Mouse (Mus musculus) adipocyte (in vitro differentiated cells): ENCODE measurements around the gene Zfp207.
"Not testable (repeated sequence)": the region's sequence is repeated elsewhere in the genome, so short reads cannot be mapped to it uniquely, and the experiment has no call there.

Experiments used
- DNase-seq: peaks from one replicate; pipeline ENCODE4 v3.0.0-alpha.2; 2016; ENCODE audit warnings: low spot score

Gene Zfp207

GRCm38 (mm10) chr11:80410377-80410776, 27.3 kb downstream of the Zfp207 start:
- no peak for DNase-seq

- DNase-seq: no peak
Observed at GRCm38 (mm10) chr11:80417085-80417484, 34.0 kb downstream of the Zfp207 start.

- DNase-seq: no peak
Observed at GRCm38 (mm10) chr11:80419743-80420142, 36.7 kb downstream of the Zfp207 start.

- no peak for DNase-seq
Observed at GRCm38 (mm10) chr11:80420202-80420984, 37.3 kb downstream of the Zfp207 start.

GRCm38 (mm10) chr11:80421421-80422047, 38.5 kb downstream of the Zfp207 start:
- no peak for DNase-seq

GRCm38 (mm10) chr11:80424691-80425090, 41.6 kb downstream of the Zfp207 start:
- DNase-seq: no peak

GRCm38 (mm10) chr11:80425247-80425778, 42.2 kb downstream of the Zfp207 start:
- no peak for DNase-seq

- not testable (repeated sequence) for DNase-seq
Observed at GRCm38 (mm10) chr11:80426029-80426813, 43.1 kb downstream of the Zfp207 start.

- peak; percentile 96 for DNase-seq
Observed at GRCm38 (mm10) chr11:80428381-80429008, 45.4 kb downstream of the Zfp207 start, which contains the start of gene Psmd11. Gene Psmd11 (plus strand): TSS chr11:80428615.

GRCm38 (mm10) chr11:80429009-80429475, 46.0 kb downstream of the Zfp207 start:
- peak; percentile 44 for DNase-seq

GRCm38 (mm10) chr11:80429500-80430166, 46.6 kb downstream of the Zfp207 start:
- peak; percentile 22 for DNase-seq

- DNase-seq: no peak
Observed at GRCm38 (mm10) chr11:80430366-80430910, 47.4 kb downstream of the Zfp207 start.

GRCm38 (mm10) chr11:80446916-80447315, 63.8 kb downstream of the Zfp207 start:
- DNase-seq: no peak

- peak; percentile 18 for DNase-seq
Observed at GRCm38 (mm10) chr11:80449859-80450258, 66.8 kb downstream of the Zfp207 start.

GRCm38 (mm10) chr11:80452242-80452641, 69.2 kb downstream of the Zfp207 start:
- DNase-seq: no peak

GRCm38 (mm10) chr11:80453198-80453597, 70.1 kb downstream of the Zfp207 start:
- DNase-seq: no peak
